Mouse (Mus musculus): ENCODE measurements at regions not wholly inside any gene's neighbourhood (a gene's known extent, or its start where the extent isn't known, plus 50 kb on each side); places are given as distances from the start of the nearest gene placed in this dataset.

DNA sequence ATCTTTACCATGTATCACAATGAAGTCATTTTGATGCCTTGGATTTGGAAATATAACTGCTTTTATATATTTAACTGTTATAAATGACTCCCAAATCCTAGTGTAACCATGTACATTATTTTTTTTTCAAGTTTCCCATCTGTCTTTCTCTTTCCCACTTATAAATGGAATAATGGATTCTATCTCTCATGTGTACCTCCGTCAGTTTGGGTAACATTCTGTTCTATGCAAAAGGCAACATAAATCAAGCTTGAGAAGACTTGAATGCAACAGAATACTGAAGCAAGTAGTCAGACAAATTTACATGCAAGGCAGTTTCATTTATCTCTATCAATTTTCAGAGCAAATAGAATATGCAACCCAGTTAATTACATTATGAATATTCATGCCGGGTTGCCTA lies 81.4 kb upstream of the C030005K15Rik start:
- no peak overlapping the region for H3K9ac ChIP-seq (ENCODE audit: insufficient read depth, low read depth, low read length, poor library complexity, severe bottlenecking)
- no peak for DNase-seq (ENCODE audit: low read depth, low spot score)
- in situ Hi-C loops (cut with MboI; ENCODE audit: low sequenced_read_pairs in 2 of 2, unreplicated experiment in 2 of 2): no loop called here
- no peaks in the 10 kb centered on the region for H3K36me3 ChIP-seq (ENCODE audit: control insufficient read depth, insufficient read depth, low read length, poor library complexity, severe bottlenecking)
- no peaks in the 10 kb centered on the region for H3K9me3 ChIP-seq (ENCODE audit: control insufficient read depth, insufficient read depth, low read depth, low read length)
- no peak for TF ChIP-seq ZC3H11A (IDR thresholded peaks at IDR 0.05; ENCODE audit: borderline replicate concordance, low read depth, low read length)
- TF ChIP-seq HCFC1 (IDR thresholded peaks at IDR 0.05; ENCODE audit: borderline replicate concordance, insufficient read depth, low read length): no peak
- no peak for TF ChIP-seq CHD2 (IDR thresholded peaks at IDR 0.05; ENCODE audit: low read depth, low read length)
- no peak for TF ChIP-seq ZNF384 (IDR thresholded peaks at IDR 0.05; ENCODE audit: low read depth, low read length)
- no peak for TF ChIP-seq MAFK (IDR thresholded peaks at IDR 0.05; ENCODE audit: insufficient read depth, low read depth, low read length)
- no peak overlapping the region for H3K4me3 ChIP-seq (ENCODE audit: insufficient read depth in 1 of 2, low read depth in 1 of 2, low read length in 2 of 2, poor library complexity in 1 of 2, severe bottlenecking in 1 of 2)
- H3K4me1 ChIP-seq (ENCODE audit: control insufficient read depth in 2 of 2, insufficient read depth in 2 of 2, low read length in 2 of 2, poor library complexity in 1 of 2): no peaks in the 10 kb centered on the region
- no peak overlapping the region for H3K27ac ChIP-seq (ENCODE audit: insufficient read depth, low read depth, low read length, poor library complexity, severe bottlenecking)

DNA sequence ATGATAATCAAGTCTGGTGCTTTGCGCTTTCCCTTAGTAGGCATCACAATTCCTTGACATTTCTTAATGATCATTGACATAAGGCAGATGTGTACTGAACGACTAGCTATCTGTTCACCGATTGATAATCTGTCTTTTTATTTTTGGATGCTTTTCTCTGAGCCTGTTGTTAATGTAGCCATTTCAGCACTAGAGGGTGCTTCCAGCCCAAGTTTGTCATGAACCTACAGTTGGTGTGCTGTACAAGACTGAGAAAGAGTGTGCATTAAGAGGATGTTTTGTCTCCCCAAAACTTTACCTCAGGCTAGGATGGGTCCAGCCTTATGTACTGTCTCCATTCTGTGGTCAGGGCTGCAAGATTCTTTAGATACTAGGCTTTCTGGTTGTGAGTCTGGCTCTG lies 116.0 kb upstream of the C030005K15Rik start:
- no peak overlapping the region for H3K4me3 ChIP-seq (ENCODE audit: insufficient read depth in 1 of 2, low read depth in 1 of 2, low read length in 2 of 2, poor library complexity in 1 of 2, severe bottlenecking in 1 of 2)
- H3K4me1 ChIP-seq (ENCODE audit: control insufficient read depth in 2 of 2, insufficient read depth in 2 of 2, low read length in 2 of 2, poor library complexity in 1 of 2): no peaks in the 10 kb centered on the region
- DNase-seq (ENCODE audit: low read depth, low spot score): no peak
- no peaks in the 10 kb centered on the region for H3K9me3 ChIP-seq (ENCODE audit: control insufficient read depth, insufficient read depth, low read depth, low read length)
- no peak overlapping the region for H3K9ac ChIP-seq (ENCODE audit: insufficient read depth, low read depth, low read length, poor library complexity, severe bottlenecking)
- H3K27ac ChIP-seq (ENCODE audit: insufficient read depth, low read depth, low read length, poor library complexity, severe bottlenecking): no peak overlapping the region
- in situ Hi-C loops (cut with MboI; ENCODE audit: low sequenced_read_pairs in 2 of 2, unreplicated experiment in 2 of 2): no loop called here
- no peaks in the 10 kb centered on the region for H3K36me3 ChIP-seq (ENCODE audit: control insufficient read depth, insufficient read depth, low read length, poor library complexity, severe bottlenecking)
- TF ChIP-seq HCFC1 (IDR thresholded peaks at IDR 0.05; ENCODE audit: borderline replicate concordance, insufficient read depth, low read length) (no peak), CHD2 (IDR thresholded peaks at IDR 0.05; ENCODE audit: low read depth, low read length) (no peak), ZNF384 (IDR thresholded peaks at IDR 0.05; ENCODE audit: low read depth, low read length) (no peak), MAFK (IDR thresholded peaks at IDR 0.05; ENCODE audit: insufficient read depth, low read depth, low read length) (no peak), ZC3H11A (IDR thresholded peaks at IDR 0.05; ENCODE audit: borderline replicate concordance, low read depth, low read length) (no peak)

DNA sequence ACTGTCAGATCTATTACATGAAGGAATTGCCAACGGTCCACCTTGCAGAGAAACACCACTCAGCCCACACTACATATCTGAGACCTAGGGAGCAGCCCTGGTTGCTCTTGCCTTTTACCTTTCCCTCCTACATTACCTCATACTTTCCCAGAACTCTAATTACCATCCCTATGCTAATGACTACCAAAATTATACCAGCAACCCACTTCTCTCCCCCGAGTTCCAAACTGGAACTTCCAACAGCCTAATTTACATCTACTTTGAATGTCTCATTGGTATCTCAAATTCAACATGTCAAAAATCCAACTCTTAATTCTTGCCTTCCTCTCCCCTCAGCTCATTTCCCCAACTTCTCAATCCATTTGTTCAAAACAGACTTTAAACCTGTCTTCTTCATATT lies 124.9 kb upstream of the C030005K15Rik start:
- TF ChIP-seq MAFK (IDR thresholded peaks at IDR 0.05; ENCODE audit: insufficient read depth, low read depth, low read length) (no peak), ZNF384 (IDR thresholded peaks at IDR 0.05; ENCODE audit: low read depth, low read length) (no peak), ZC3H11A (IDR thresholded peaks at IDR 0.05; ENCODE audit: borderline replicate concordance, low read depth, low read length) (no peak), CHD2 (IDR thresholded peaks at IDR 0.05; ENCODE audit: low read depth, low read length) (no peak), HCFC1 (IDR thresholded peaks at IDR 0.05; ENCODE audit: borderline replicate concordance, insufficient read depth, low read length) (no peak)
- H3K9ac ChIP-seq (ENCODE audit: insufficient read depth, low read depth, low read length, poor library complexity, severe bottlenecking): no peak overlapping the region

DNA sequence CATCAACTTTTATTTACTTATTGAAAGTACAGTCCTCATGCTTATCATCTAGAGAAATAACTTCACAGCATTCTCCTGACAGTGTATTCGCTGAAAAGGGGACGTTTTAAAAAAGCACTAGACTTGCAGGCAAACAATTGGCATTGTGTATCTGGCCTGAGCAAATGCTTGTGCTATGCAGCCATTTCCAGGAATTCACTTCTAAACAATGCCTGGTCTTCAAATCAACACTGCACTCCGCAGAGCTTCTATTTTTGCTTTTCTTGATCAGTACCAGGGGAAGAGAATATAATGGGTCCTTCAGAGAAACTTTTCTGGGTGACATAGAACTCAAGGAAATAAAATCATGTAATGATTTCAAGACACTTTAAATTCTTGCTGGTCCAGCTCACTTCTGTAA lies 150.5 kb upstream of the C030005K15Rik start:
- DNase-seq (ENCODE audit: low read depth, low spot score): no peak
- in situ Hi-C loops (cut with MboI; ENCODE audit: low sequenced_read_pairs in 2 of 2, unreplicated experiment in 2 of 2): no loop called here
- Histone ChIP-seq H3K27ac (ENCODE audit: insufficient read depth, low read depth, low read length, poor library complexity, severe bottlenecking) (no peak overlapping the region), H3K9ac (ENCODE audit: insufficient read depth, low read depth, low read length, poor library complexity, severe bottlenecking) (no peak overlapping the region), H3K36me3 (ENCODE audit: control insufficient read depth, insufficient read depth, low read length, poor library complexity, severe bottlenecking) (no peaks in the 10 kb centered on the region), H3K4me3 (ENCODE audit: insufficient read depth in 1 of 2, low read depth in 1 of 2, low read length in 2 of 2, poor library complexity in 1 of 2, severe bottlenecking in 1 of 2) (no peak overlapping the region), H3K4me1 (ENCODE audit: control insufficient read depth in 2 of 2, insufficient read depth in 2 of 2, low read length in 2 of 2, poor library complexity in 1 of 2) (no peaks in the 10 kb centered on the region), H3K9me3 (ENCODE audit: control insufficient read depth, insufficient read depth, low read depth, low read length) (no peaks in the 10 kb centered on the region)
- TF ChIP-seq ZNF384 (IDR thresholded peaks at IDR 0.05; ENCODE audit: low read depth, low read length): no peak
- no peak for TF ChIP-seq MAFK (IDR thresholded peaks at IDR 0.05; ENCODE audit: insufficient read depth, low read depth, low read length)
- TF ChIP-seq ZC3H11A (IDR thresholded peaks at IDR 0.05; ENCODE audit: borderline replicate concordance, low read depth, low read length): no peak
- no peak for TF ChIP-seq CHD2 (IDR thresholded peaks at IDR 0.05; ENCODE audit: low read depth, low read length)
- no peak for TF ChIP-seq HCFC1 (IDR thresholded peaks at IDR 0.05; ENCODE audit: borderline replicate concordance, insufficient read depth, low read length)

More for the DNA sequence above, 124.9 kb upstream of the C030005K15Rik start:
- Histone ChIP-seq H3K36me3 (ENCODE audit: control insufficient read depth, insufficient read depth, low read length, poor library complexity, severe bottlenecking) (no peaks in the 10 kb centered on the region), H3K27ac (ENCODE audit: insufficient read depth, low read depth, low read length, poor library complexity, severe bottlenecking) (no peak overlapping the region), H3K4me1 (ENCODE audit: control insufficient read depth in 2 of 2, insufficient read depth in 2 of 2, low read length in 2 of 2, poor library complexity in 1 of 2) (no peaks in the 10 kb centered on the region), H3K4me3 (ENCODE audit: insufficient read depth in 1 of 2, low read depth in 1 of 2, low read length in 2 of 2, poor library complexity in 1 of 2, severe bottlenecking in 1 of 2) (no peak overlapping the region), H3K9me3 (ENCODE audit: control insufficient read depth, insufficient read depth, low read depth, low read length) (no peaks in the 10 kb centered on the region)
- in situ Hi-C loops (cut with MboI; ENCODE audit: low sequenced_read_pairs in 2 of 2, unreplicated experiment in 2 of 2): no loop called here
- DNase-seq (ENCODE audit: low read depth, low spot score): no peak

DNA sequence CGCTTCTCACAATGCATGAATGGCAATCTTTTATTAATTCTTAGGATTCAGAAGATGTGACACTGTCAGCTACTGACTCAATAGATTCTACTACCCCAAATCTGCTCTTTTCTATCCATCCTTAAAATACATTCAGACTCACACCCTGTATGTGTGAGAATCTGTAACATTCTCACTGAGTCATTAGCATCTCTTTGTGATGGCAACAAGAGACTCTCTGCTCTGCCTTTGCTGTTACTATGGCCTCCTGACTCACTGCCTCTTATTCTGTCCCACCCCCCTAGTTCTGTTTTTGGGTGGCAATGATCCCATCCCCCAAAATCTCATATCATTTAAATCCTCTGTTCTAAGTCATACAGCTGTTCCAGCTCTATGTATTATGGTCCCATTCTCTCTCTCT lies 159.5 kb upstream of the C030005K15Rik start:
- in situ Hi-C loops (cut with MboI; ENCODE audit: low sequenced_read_pairs in 2 of 2, unreplicated experiment in 2 of 2): no loop called here
- DNase-seq (ENCODE audit: low read depth, low spot score): no peak
- TF ChIP-seq ZNF384 (IDR thresholded peaks at IDR 0.05; ENCODE audit: low read depth, low read length): no peak
- TF ChIP-seq HCFC1 (IDR thresholded peaks at IDR 0.05; ENCODE audit: borderline replicate concordance, insufficient read depth, low read length): no peak
- no peak for TF ChIP-seq CHD2 (IDR thresholded peaks at IDR 0.05; ENCODE audit: low read depth, low read length)
- no peak for TF ChIP-seq ZC3H11A (IDR thresholded peaks at IDR 0.05; ENCODE audit: borderline replicate concordance, low read depth, low read length)
- no peak for TF ChIP-seq MAFK (IDR thresholded peaks at IDR 0.05; ENCODE audit: insufficient read depth, low read depth, low read length)
- Histone ChIP-seq H3K9me3 (ENCODE audit: control insufficient read depth, insufficient read depth, low read depth, low read length) (no peaks in the 10 kb centered on the region), H3K4me3 (ENCODE audit: insufficient read depth in 1 of 2, low read depth in 1 of 2, low read length in 2 of 2, poor library complexity in 1 of 2, severe bottlenecking in 1 of 2) (no peak overlapping the region), H3K36me3 (ENCODE audit: control insufficient read depth, insufficient read depth, low read length, poor library complexity, severe bottlenecking) (no peaks in the 10 kb centered on the region), H3K9ac (ENCODE audit: insufficient read depth, low read depth, low read length, poor library complexity, severe bottlenecking) (no peak overlapping the region), H3K4me1 (ENCODE audit: control insufficient read depth in 2 of 2, insufficient read depth in 2 of 2, low read length in 2 of 2, poor library complexity in 1 of 2) (no peaks in the 10 kb centered on the region), H3K27ac (ENCODE audit: insufficient read depth, low read depth, low read length, poor library complexity, severe bottlenecking) (no peak overlapping the region)
